ENCODE assay signal across 9 mouse cellular contexts in the genomic region with DNA sequence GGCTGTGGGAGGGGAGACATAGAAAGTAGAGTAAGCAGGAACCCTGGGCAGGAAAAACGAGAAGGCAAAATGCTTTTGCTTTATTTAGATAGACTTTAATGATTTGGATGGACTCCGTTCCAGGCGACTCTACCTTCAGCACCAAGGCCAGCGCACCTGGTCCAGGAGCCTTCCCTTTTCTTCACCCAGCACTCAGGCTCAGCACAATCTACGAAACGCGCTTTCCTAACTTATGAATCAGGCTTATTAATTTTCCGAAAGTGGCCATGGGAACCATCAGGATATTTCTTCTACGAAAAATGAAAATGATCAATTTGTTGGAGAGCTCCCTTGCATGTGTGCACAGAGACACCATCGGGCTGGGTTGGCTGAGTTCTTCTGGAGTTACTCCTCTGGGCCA. TPM values are rescaled to one million over a fixed set of nuclear protein-coding genes. Genes with fewer than 3 reads are reported as not detected.
DNase-seq lines count a peak whose midpoint lies in the region; ATAC-seq lines count a peak whose summit lies in the region.
"Had no signal": no experiment of that assay in that cellular context is flagged by ENCODE, and none has a peak within 500 bp of the region (broad histone marks: within the 10 kb centered on the region; RNA-seq: fewer than 3 reads in every experiment).

No protein-coding gene starts in this region.

- H3K4me2 ChIP-seq in kidney, embryonic 14.5 days (replicated peaks; ENCODE audit: low read depth, low read length) = no peak overlapping the region
- H3K4me2 ChIP-seq: midbrain, embryonic 12.5 days had no signal

- WGBS in kidney, embryonic 14.5 days = 2% methylated on average over 10 of the region's 10 CpGs

- H3K27ac ChIP-seq in kidney, embryonic 14.5 days (ENCODE audit: low read depth, low read length) = no peak overlapping the region
- H3K27ac ChIP-seq: midbrain, embryonic 12.5 days had no signal

- no peak overlapping the region for H3K9ac ChIP-seq in kidney, embryonic 14.5 days (ENCODE audit: low read depth, low read length)
- H3K9ac ChIP-seq: midbrain, embryonic 12.5 days had no signal

- no peak overlapping the region for H3K4me3 ChIP-seq in kidney, embryonic 14.5 days (ENCODE audit: low read length)
- H3K4me3 ChIP-seq: midbrain, embryonic 12.5 days had no signal

- H3K36me3 ChIP-seq in kidney, embryonic 14.5 days (ENCODE audit: control insufficient read depth, insufficient read depth, low read length) = no peaks in the 10 kb centered on the region
- H3K36me3 ChIP-seq: midbrain, embryonic 12.5 days had no signal

- peaks cover 67% of the 10 kb centered on the region for H3K27me3 ChIP-seq in kidney, embryonic 14.5 days (ENCODE audit: control insufficient read depth, insufficient read depth, low read length)

- ATAC-seq in kidney, embryonic 14.5 days (ENCODE audit: low FRiP score, low TSS enrichment) = peak; percentile 69; the same call in 1 of the 2 replicates

- no peaks in the 10 kb centered on the region for H3K4me1 ChIP-seq in kidney, embryonic 14.5 days (ENCODE audit: control insufficient read depth, insufficient read depth, low read length)

- no peaks in the 10 kb centered on the region for H3K9me3 ChIP-seq in kidney, embryonic 14.5 days (ENCODE audit: control insufficient read depth, low read length)
- H3K9me3 ChIP-seq: midbrain, embryonic 12.5 days had no signal

- DNase-seq in adrenal gland, adult 2 months = peak; percentile 33
- DNase-seq in adrenal gland, adult 8-10 months = no peak
- peak; percentile 55 for DNase-seq in ovary, postnatal 36 days (ENCODE audit: low spot score)
- no peak for DNase-seq in ovary, postnatal 10 days (ENCODE audit: low spot score)
- peak; percentile 71 for DNase-seq in retina, postnatal 1 day
- DNase-seq in layer of hippocampus, adult 9-11 months = no peak
- DNase-seq in cerebellum, postnatal 10 days = no peak

RNA-seq across cellular contexts. Expression of gene Ptf1a, which starts 16.4 kb away (rescaled TPM):
- total RNA-seq in adrenal gland, adult 2 months (2021) = not detected
- not detected in 2 replicates for polyA plus RNA-seq in adrenal gland, adult 2 months (2012; rRNA removed)
- not detected for total RNA-seq in adrenal gland, adult 8-10 months (2022)
- polyA plus RNA-seq in kidney, embryonic 14.5 days (2014; fragmentation: Nextera tagmentation; extraction: Ambion mirVana) = not detected in 2 replicates

RNA-seq across cellular contexts. Expression of gene Msrb2, which starts 57.8 kb away (rescaled TPM):
- total RNA-seq in adrenal gland, adult 2 months (2021) = 10 to 100 TPM; 26.2 to 28.7 TPM
- 10.4 and 14.3 TPM in 2 replicates for polyA plus RNA-seq in adrenal gland, adult 2 months (2012; rRNA removed)
- 10 to 100 TPM; 29.5 to 33.6 (median 30.5) TPM for total RNA-seq in adrenal gland, adult 8-10 months (2022)
- polyA plus RNA-seq in kidney, embryonic 14.5 days (2014; fragmentation: Nextera tagmentation; extraction: Ambion mirVana) = 33.3 and 36.6 TPM in 2 replicates

Comparison
In these comparisons a context has a peak if more than half of its experiments do, and no peak if none do; other contexts are left out.
1. DNase-seq: peak in adrenal gland, adult 2 months (single experiment), ovary, postnatal 36 days (single experiment) and retina, postnatal 1 day (single experiment); none in adrenal gland, adult 8-10 months (single experiment), ovary, postnatal 10 days (single experiment), layer of hippocampus, adult 9-11 months (single experiment) and cerebellum, postnatal 10 days (0 of 2).